Mouse (Mus musculus) left cerebral cortex, postnatal 10 days (tissue): ENCODE measurements around the gene Mtf1. TPM values are rescaled to one million over a fixed set of nuclear protein-coding genes. Genes with fewer than 3 reads are reported as not detected.

ENCODE experiments used
- DNase-seq, 2 experiments: peaks; one replicate each; pipeline ENCODE4 v3.0.0; 2021 to 2022; ENCODE audit warnings: low spot score in 2 of 2, mixed read lengths in 1 of 2; ENCODE audit errors: extremely low spot score in 1 of 2
- intact Hi-C: fragments of 180-260 bp; cut with DNase I; formaldehyde crosslinking; loops from one replicate; pipeline ENCODE4 v1.15.1; 2025
- total RNA-seq, 2 experiments: library from RNA; stranded (reverse); gene quantifications; 2 replicates each; pipeline ENCODE4 v1.2.3; 2021

Gene Mtf1
- total RNA-seq, 2 experiments from 2014 or later = 22.8 to 24.4 TPM

DNA sequence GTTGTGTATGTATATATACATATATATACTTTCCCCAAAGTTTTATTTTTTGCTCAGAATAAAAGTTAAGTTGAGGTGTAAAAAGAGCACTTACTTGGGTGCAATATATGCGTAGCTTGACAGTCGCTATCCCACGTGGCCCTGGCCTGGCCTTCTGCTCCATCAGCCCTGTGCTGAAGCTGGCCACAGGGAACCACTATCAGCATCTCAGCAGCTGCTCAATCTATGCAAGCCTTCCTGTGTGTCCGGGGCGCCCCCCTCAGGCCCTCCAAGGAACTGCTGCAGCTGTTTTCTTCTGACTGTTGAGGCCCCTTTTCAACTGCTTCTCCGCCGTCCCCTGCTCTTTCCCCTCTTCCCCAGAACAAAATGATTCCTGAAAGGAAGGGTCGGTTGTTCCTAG lies 45.7 kb downstream of the Mtf1 start:
- intact Hi-C loops = loop anchor here (5.0 kb wide), 1 partner anchor 45 kb away; the partner anchor contains the start of gene Mtf1
- peak; percentile 83 to 88 for DNase-seq

- intact Hi-C loops = loop anchor here (5.0 kb wide), 1 partner anchor 47 kb away; the partner anchor contains the start of gene Mtf1
- DNase-seq = peak; percentile 82 to 85
Measured at GRCm38 (mm10) chr4:124849631-124850260, 47.8 kb downstream of the Mtf1 start.

DNA sequence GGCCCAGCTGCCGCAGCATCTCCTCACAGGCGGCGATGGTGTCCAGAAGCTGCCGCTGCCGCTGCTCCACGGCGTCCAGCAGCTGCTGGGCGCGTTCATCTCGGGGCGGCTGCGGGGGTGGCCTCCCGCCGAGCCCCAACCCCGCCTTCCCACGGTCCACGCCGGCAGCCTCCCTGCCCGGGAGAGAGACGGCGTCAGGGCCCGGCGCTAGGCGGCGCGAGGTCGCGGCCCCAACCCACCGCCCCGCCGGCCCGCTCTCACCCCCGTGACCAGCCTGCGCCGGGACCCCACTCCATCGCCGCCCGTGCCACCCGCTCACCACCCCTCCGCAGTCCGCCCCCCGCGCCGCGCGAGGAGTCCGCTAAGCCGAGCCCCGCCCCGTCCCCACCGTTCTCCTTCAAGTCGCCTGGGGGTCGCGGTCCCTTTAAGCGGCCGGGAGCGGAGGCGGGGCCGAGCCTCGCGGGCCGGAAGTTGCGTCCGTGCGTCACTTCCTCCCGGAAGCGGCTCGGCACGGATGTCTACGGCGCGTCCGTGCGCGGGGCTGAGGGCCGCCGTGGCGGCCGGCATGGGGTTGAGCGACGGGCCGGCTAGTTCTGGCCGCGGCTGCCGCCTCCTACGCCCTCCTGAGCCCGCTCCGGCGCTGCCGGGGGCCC lies 48.5 kb downstream of the Mtf1 start, which contains the start of gene Yrdc:
Gene Yrdc (plus strand): TSS at position 419 of the 653 bp plus-strand sequence.
- peak; percentile 90 to 98 for DNase-seq
- intact Hi-C loops = no loop called here

- intact Hi-C loops = no loop called here
- DNase-seq = peak; percentile 60 to 90
Measured at GRCm38 (mm10) chr4:124850933-124851658, 49.2 kb downstream of the Mtf1 start, which contains the start of gene 1110065P20Rik. Gene 1110065P20Rik (minus strand): TSS chr4:124851196.

DNA sequence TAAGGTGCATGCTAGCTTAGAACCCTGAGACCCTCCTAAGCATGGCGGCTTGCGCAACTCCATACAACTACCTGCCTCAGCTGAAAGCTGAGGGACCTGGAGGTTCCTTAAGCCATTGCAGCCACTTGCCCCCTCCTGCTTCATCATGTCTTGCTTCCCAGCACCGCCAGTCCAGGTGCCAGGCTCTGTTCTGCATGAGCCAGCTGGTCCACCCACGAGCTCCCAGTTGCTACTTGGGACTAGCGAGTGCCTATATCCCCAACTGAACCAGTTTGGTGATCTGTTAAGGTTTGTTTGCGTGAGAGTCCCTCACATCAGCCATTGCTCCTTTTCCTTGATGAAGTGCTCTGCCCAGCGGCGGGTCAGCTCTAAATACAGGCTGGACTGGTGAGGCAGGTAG lies 54.4 kb downstream of the Mtf1 start:
- DNase-seq = no peak
- intact Hi-C loops = no loop called here

DNA sequence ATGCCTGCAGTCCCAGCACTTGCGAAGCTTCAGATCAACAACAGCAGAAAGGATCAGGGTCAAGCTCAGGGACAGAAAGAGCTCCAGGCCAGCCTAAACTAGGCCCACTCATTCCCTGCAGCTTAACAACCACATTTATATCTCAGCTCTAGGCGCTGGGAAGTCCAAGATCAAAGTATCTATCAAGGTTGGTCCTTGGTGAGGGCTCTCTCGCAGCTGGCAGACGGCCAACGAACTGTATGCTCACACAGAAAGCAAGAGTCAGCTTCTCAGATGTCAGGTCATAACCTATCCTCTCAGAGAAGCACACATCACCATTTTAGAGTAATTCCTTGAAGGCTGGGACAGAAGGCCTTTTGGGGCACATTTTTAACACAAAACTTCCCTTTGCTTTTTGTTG lies 56.5 kb downstream of the Mtf1 start:
- no peak for DNase-seq
- intact Hi-C loops = no loop called here

DNA sequence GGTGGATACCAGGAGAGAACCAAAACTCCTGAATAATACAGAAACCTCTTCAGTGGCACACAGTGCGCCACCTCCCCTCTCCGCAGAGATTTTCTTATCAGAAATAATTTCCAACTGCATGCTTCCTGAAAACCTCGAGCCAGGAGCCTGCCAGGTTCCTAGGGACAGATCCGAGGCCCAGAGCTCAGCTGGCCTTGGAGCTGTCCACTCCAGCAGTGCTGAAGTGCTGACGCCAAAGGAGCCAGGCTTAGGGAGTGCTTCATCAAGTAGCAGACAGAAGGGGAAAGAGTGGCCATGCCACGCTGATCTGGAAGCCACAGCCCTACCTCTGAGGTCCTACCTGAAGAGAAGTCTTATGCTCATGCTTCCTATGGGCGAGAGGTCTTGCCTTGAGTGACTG lies 58.5 kb downstream of the Mtf1 start:
- DNase-seq = peak in 1 of 2 experiments; percentile 69
- intact Hi-C loops = no loop called here

DNA sequence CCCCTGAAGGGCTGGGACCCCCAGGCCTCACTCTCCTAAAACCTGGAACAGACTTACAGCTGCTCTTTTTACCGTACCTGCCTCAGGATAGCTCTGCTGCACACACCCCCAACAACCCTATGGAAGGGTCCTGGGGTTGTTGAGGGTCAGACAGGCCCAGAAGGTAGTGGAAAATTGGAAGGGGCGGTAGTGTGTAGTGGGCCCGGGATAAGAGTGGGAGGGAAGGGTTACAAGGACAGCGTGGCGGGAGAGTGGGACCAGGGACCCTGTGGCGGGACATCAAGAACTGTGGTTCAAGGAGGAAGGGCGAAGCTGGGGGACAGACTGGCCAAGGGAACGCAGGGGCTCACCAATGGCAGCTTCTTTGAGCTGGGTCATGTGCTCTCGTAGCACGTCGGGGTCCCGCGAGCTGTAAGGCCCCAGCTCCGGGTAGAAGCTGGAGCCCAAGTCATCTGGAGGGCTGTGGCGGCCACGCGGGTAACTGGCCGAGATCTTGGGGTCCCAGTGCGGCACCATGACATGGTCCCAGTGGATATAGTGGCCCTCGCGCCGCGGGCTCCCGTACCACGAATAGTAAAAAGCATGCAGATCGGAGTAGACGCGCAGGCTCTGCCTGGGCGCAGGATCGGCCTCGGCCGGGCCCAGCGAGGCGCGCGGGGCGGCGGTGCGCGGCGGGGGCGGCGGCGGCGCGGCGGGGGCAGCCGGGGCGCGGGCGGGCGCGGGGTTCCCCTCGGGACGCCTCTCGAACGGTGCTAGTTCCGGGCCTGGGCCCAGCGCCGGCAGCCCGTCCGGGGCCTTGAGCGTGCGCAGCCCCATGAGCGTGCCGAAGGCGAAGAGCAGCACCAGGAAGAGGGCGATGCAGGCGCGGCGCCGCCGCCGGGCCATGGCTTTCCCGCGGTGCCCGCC lies 59.6 kb downstream of the Mtf1 start, which contains the start of gene Maneal:
Gene Maneal (minus strand): TSS at position 889 of the 906 bp plus-strand sequence.
- intact Hi-C loops = no loop called here
- DNase-seq = peak in 1 of 2 experiments; percentile 35

GRCm38 (mm10) chr4:124872719-124873118 lies 70.8 kb downstream of the Mtf1 start:
- no peak for DNase-seq
- intact Hi-C loops = no loop called here

DNA sequence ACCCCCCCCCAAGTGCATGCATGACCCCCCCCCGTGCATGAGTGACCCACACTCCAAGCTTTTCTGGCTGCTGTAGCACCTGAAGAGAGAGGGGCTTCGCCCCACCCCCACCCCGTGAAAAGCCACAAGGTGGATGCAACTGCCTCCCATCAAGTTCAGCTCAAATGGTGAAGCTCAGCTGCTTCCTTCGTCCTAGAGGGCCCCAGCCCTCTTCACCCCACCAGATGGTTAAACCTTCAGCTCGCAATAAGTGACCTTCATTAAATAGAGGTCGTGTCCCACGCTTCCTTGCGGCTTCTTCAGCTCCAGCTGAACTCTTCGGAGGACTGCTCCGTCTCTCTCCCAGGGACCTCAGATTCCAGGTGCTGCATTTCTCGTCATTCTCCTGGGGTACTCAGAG lies 78.7 kb downstream of the Mtf1 start, which contains the start of gene Epha10:
Gene Epha10 (plus strand): TSS at position 301 of the 400 bp plus-strand sequence.
- no peak for DNase-seq
- intact Hi-C loops = no loop called here

DNA sequence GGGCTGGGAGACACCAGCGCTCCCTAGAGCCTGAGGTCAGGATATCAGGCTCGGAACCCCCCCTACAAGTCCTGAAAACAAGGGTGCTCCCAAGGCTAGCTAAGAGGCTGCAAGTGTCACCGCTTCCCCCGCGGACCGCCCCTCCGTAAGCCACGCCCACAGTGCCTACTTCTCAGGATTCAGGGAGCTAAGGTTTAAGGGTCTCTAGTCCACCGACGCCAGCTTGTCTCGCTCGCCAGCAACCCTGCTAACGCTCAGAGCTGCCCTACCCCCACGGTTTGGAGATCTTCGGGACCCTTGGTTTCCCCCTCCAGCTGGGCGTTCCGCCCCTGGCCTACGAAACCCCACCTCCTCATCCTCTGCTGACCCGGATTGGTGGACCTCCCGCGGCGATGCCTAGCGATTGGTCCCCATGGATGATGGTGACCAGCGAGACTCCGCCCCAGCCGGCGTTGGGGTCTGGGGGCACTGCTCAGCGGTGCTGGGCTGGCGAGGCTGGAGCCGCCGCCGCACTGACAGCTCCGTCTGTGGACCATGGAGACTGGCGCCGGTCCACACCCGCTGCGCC lies 79.5 kb downstream of the Mtf1 start:
- DNase-seq = peak; percentile 80 to 89
- intact Hi-C loops = no loop called here

GRCm38 (mm10) chr4:124882151-124882729 lies 80.3 kb downstream of the Mtf1 start:
- peak in 1 of 2 experiments; percentile 56 for DNase-seq
- intact Hi-C loops = no loop called here

DNA sequence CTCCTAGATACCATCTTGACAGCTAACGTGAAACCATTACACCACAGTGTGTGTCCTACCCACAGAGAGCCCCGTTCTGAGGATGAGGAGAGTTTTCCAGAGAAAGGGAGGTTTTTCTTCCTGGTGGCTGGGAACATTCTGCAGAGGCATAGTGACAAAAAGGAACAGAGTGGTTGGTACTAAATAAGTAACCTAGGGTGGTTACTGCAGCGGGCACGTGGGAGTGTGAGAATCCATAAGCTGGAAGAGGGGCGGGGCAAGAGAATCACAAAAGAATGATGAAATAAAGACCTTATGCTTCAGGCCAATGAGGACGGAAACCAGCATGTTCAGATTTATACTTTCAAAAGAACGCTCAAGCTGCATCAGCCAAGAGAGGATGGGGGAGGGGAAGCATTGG lies 86.8 kb downstream of the Mtf1 start:
- DNase-seq = no peak
- intact Hi-C loops = no loop called here

DNA sequence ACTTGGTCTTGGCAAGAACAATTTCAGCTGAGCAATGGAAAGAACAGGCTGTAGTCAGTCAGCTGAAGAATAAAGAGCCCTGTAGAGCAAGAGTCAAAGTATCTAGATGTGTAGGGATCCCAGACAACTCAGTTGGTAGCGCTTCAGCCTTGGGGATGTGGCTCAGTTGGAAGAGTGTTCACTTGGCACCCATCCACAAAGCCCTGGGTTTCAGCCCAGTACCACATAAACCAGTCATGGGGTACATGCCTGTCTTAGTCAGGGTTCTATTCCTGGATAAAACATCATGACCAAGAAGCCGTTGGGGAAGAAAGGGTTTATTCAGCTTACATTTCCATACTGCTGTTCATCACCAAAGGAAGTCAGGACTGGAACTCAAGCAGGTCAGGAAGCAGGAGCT lies 88.0 kb downstream of the Mtf1 start:
- intact Hi-C loops = no loop called here
- DNase-seq = peak in 1 of 2 experiments; percentile 28

- no peak for DNase-seq
- intact Hi-C loops = no loop called here
Measured at GRCm38 (mm10) chr4:124890831-124891230, 88.9 kb downstream of the Mtf1 start.

GRCm38 (mm10) chr4:124893769-124894168 lies 91.9 kb downstream of the Mtf1 start:
- intact Hi-C loops = no loop called here
- DNase-seq = no peak

DNA sequence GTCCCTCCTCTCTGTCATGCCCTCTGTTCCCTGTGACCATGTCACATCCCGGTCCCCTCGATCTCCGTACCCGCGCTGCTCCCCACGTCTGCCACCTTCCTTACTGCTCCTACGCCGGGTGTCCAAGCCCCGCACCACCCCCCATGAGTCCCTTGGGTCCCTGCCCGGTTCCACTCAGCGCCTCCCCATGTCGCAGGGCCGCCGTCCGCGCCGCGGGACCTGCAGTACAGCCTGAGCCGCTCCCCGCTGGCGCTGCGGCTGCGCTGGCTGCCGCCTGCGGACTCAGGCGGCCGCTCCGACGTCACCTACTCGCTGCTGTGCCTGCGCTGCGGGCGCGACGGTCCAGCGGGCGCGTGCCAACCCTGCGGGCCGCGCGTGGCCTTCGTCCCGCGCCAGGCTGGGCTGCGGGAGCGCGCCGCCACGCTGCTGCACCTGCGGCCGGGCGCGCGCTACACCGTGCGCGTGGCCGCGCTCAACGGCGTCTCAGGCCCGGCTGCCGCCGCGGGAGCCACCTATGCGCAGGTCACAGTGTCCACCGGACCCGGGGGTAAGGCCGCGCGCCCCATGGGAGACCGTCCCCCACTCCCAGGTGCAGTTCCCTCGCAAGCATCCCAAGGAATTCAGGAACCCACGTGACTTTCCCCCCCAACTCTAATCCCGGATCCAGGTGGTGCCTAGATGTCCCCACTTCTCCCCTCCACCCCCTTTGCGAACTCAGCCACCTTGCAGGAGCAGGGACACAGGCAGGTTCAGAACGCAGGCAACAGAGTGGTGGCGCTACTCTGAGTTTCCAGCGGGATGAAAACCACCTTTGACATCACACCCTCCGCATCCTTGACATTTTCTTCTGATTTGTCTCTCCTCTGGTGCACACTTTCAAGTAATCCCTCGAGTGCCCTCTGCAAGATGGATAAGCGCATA lies 92.9 kb downstream of the Mtf1 start:
- intact Hi-C loops = no loop called here
- peak in 1 of 2 experiments; percentile 70 for DNase-seq
